Mouse (Mus musculus) cerebellum, postnatal 4 days (tissue): ENCODE data around the gene Gpatch3.

ENCODE experiments used
- DNase-seq, 2 experiments: peaks; one replicate each; pipeline ENCODE4 v3.0.0; 2022; ENCODE audit warnings: low spot score in 2 of 2, mixed read lengths in 1 of 2

Gpatch3 gene

DNA sequence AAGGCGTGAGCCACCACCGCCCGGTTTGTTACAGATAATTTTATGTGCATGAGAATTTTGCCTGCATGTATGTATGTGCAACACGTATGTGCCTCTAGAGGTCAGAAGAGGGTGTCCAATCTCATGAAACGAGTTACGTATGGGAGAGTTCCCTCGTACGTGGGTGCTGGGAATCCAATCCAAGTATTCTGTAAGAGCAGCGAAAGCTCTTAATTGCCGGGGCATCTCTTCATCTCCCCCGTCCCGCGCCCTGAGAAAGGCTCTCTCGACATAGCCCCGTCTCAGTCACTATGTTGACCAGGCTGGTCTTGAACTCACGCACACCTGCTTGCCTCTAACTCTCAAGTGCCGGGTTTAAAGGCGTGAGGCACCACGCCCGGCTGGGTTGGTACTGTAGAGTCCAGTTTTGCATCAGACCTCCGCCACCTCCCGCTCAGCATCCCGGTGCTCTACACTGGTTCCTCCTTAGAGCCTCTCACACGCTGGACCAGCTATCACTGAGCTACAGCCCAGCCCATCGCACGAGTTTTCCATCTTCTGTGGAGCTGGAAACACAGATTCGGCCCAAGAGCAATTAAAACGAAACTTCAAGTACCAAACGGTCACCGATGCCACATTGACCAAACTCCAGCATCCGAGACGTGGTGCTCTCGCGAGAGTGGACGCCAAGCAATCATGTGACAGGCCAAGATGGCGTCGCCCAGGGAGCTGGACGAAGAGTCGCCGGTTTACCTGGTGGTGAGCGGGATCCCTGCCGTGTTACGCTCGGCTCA, at the start of gene Gpatch3:
Gene Gpatch3, plus strand, starts transcription at position 676 of the 773 bp plus-strand sequence.
- peak; percentile 78 to 88 for DNase-seq

DNA sequence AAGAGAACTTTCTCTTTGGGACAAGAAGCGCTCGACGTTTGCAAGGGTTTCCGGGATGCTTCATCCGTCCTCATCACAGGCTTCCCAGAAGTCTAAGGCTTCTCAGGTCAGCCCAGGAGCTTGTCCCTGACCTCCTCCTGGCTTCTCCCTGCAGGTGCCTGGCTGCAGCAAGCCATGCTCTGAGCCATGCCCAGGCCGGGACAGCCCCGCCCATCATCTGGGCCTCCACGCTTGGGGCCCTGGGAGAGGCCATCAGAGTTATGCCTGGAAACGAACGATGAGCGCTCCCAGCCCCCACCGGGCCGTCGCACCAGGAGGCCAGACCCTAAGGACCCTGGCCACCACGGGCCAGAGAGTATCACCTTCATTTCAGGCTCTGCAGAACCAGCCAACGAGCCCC, 46.8 kb upstream of the Gpatch3 start:
- no peak for DNase-seq

DNA sequence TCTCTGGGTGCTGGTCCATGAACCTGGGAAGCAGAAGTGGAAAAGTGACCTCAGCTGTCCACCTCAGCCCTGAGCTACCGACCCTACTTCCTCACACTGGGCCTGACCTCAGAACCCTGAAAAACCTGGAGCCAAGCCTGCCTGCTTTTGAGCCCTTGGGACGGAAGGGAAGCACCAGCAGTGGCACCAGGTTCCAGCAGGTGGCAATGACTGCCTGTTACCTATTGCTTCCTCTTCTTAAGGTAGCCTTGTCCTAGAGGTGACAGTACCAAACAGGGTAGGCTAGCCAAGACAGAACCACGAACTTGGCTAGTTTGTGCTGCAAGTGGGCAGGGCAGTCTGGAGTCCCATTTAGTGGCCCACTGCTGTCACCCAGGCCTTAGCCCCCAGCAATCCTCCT, 41.8 kb upstream of the Gpatch3 start:
- no peak for DNase-seq

DNA sequence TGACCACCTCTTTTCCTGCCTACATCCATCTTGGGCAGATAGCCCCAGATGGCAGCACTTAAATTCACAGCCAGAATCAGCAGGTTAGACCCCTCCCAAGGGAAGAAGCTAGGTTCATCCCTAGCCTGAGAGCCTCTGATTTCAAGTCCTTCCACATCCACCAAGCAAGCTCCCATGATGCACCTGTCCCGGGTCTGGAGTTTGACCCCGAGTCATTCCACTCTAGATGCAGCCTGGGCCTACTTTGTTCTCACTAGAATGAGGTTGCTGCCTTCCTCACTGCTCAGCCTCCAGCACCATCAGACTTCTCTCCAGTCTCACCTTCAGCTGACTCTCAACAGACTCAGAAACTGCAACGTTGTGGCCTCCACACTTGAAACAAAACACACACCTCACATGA, 38.5 kb upstream of the Gpatch3 start:
- DNase-seq, result no peak

DNA sequence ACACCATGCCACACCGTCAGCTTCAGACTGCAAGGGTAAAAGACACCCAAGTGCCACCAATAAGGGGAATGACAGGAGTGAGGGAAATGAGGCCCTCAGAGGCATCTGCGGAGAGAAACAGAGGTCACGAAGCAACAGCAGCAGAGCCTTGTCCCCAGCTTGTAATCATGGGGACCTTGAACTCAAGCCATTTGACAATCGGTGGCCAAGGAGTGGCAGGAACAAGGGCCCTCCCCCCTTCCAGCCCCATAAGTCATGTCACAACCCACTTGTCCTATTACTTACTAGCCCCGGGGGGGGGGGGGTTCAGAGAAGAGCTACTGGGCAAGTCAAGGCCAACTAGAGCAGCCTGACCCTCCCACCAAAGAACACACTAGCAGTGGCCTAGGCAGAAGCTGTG, 37.9 kb upstream of the Gpatch3 start:
- no peak for DNase-seq

DNA sequence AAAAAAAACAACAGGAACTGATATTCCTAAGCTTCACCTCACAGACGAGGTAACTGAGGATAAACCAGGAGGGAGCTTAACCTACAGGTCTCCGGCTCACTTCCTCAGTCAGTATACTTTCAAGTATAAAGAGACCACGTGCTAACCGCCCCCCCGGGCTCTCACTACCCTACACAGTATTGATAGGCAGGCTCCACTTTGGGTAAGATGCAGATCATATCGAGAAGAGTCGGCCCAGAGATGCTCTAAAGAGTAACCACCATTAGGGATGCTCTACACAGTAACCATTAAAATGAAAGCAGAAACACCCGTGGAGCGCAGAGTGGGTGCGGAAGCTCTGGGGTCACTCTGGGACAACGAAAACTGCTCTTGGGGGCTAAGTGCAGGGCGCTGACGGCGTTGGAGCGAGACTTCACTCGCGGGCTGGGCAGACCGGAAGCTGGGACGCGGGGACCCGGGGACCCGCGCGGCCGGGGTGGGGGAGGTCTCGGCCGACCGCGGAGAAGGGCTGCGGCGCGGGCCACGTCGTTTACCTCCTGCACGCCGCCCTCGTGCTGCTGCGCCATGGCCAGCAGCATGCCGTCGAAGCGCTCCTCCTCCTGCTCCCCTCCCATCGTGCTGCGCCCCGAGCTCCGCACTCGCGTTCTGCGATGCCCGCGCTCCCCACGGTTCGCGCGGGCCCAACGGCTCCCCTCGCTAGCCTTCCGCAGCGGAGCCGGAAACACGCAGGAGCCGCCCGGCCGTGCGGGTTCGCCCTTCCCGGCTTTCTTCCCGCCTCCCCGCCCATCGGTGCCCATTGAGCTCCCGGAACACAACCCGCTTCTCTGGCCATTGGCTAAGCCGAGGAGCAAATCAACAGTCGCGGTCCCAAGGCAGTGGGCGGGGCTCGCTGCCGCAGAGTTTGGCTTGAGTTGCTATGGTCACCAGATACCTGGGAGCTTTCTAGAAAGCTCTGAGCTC, 29.0 kb upstream of the Gpatch3 start, which contains the start of gene Nudc:
Gene Nudc, minus strand, starts transcription at position 725 of the 960 bp plus-strand sequence.
- DNase-seq, result peak; percentile 92 to 94

DNA sequence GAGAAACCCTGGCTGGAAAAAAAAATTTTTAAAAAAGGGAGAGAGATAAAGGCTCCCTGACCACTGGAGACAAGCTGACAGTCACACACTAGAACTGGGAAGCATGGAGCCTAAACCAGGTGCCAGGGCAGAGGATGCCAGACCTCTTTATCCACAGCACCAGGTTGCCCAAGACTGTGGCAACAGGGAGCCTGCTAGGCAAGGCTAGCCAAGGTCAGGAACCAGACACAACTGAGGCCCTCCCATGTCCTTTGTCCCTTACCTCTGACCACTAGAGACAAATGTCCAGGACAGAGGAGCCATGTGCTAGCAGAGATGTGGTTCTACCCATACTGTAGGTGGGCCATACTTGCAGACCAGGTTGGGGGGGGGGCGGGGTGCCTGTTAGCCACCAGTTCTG, 22.5 kb upstream of the Gpatch3 start:
- DNase-seq, result no peak

DNA sequence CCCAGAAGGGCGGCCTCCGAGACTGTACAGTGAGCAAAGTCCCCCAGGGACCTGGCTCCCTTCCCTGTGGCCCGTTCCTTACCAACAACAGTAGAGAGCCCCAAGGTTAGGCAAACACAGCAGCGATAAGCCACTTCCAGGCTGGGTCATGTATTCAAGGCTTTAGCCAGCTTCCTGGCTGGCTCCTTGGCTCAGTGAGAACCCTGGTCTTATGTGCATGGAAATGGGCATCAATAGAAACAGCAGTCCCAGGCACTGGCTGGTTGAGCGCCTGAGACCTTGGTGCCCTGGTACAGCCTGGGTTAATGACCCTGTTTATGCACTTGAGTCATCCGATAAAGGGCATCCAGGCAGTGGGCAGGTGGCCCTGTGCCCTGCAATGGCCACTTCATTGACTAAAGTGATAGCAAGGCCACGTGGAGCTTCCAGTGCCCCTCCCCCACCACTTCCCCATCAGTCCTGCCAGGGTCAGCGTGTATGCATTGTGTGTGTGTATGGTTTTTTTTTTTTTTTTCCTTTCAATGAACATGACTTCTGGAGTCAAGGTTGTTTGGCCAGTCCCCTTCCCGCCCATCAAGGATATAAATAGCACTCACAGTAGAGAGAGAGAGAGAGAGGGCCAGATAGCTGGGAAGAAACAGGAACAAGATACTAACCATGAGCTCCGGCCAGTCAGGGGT, 21.6 kb upstream of the Gpatch3 start, which contains the start of gene Nr0b2:
Gene Nr0b2, plus strand, starts transcription at position 609 of the 680 bp plus-strand sequence.
- DNase-seq, result no peak

DNA sequence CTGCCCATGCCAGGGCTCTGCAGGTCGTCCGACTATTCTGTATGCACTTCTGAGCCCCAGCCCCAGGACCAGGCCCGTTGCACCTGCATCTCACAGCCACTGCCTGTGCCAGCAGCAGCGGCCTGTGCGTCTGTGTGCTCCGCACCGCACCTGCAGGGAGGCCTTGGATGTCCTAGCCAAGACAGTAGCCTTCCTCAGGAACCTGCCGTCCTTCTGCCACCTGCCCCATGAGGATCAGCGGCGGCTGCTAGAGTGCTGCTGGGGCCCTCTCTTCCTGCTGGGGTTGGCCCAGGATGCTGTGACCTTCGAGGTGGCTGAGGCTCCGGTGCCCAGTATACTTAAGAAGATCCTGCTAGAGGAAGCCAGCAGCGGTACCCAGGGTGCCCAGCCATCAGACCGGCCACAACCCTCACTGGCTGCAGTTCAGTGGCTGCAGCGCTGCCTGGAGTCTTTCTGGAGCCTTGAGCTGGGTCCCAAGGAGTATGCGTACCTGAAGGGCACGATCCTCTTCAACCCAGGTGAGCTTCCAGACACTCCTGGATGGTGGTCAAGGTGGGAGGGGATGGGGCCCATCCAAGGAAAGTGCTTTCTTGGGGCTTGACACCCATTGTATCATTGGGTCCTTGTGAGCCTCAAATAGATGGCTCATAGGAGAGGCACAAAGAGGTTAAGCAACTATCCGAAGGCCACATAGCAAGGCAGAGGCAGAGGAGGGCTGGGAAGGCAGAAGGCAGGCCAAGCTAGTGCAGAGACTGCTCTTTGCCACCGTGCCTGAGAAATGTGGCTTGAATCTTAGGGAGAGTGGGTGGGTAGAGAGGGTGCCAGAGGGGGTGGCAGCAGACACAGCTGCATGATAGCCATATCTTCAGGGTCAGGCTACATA, 20.9 kb upstream of the Gpatch3 start:
- no peak for DNase-seq

DNA sequence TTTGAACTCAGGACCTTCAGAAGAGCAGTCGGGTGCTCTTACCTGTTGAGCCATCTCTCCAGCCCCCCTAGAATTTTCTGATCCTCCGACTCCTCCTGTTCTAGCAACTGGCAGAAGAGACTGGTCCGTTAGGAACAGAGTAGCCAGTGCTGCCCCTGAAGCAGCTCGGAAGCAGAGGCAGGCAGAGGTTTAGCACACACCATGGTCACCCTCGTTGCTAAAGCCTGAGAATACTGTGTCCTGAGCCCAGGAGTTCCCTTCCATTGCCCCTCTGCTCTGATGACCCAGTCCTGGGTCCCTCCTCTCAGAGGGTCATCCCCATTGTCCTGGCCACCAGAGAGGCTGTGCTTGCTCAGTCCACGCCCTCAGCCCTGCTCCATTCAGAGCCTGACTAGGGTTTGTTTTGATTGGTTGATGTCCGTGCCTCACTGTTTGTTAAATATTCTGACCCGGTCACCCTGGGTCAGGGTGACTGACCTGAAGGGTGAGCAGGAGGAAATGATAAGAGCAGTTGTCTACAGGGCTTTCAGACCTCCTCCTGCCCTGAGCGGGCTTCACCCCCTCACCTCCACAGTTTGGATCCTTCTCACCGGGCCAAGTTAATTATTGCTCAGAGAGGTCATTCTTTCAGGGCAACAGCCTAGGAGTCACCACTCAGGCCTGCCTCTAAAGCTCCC, 17.4 kb upstream of the Gpatch3 start:
- DNase-seq, result no peak

DNA sequence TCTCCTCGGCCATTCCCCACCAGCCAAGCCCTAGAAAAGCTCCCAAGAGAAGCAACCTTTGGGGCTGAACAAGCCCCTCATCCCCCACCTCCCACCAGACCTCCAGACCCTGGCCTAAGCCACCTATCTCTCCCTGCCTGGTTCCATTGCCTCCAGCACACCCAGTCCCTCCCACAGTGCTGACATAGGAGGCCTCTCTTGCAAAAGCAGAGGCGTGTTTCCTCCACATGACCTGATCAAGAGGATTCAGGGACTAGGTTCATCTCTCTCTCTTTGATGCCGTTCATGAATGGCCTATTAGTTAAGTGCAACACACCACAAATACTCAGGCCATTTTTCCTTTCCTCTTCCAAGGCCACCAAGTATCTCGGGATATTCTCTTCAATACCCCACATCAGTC, 14.7 kb upstream of the Gpatch3 start:
- DNase-seq, result no peak

DNA sequence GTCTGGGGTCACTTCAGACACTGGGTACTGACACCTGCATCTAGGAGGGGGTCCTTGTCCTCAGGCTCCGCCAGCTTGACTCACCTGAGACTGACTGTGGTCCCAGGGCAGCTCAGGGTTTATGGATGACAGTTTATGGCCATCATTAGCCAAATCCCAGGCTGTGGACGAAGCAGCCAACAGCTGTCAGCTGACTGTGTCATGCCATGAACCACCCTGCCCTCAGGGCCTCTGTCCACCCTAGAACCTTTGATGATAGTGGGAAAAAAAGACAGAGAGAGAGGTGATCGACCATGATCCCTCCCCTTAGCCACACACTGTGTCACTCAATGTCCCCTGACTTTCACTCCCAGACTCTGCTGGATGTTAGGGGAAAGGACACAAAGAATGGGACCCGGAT, 12.9 kb upstream of the Gpatch3 start:
- no peak for DNase-seq

DNA sequence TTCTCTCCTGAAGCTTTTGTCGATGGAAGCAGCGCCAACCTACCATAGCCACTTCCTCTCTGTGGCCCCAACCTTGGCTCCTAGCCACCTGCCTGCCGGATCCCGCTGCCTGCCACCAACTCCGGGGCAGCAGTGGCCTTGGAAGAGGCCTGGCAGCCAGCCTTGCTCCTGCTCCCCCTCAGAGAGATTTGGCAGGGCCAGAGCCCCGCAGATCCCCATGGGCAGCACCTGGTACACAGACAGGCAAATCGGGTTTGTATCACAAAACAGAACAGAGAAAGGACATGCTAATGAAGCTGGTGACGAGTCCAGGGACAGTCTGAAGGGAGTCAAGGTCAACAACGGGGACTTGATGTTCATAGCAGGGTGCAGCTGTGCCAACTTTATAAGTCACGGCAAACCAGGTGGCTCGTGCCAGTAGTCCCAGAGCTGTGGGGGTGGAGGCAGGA, 11.4 kb upstream of the Gpatch3 start:
- DNase-seq, result peak; percentile 35 to 63

DNA sequence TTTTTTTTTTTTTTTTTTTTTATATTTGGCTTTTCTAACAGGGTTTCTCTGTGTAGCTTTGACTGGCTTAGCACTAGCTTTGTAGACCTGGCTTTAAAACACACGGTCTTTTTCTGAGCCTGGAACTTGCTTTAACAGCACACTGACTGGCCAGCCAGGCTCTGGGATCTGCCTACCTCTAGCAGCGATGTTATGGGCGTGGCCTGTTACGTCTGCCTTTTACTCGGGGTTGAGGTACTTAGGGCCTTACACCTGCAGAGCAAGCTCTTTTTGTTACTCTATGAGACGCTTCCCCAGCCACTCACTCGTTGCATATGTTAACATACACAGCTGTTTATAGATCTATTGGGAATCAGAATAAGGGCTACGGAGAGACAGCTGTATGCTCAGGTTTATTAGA, 7.3 kb upstream of the Gpatch3 start:
- DNase-seq, result no peak

DNA sequence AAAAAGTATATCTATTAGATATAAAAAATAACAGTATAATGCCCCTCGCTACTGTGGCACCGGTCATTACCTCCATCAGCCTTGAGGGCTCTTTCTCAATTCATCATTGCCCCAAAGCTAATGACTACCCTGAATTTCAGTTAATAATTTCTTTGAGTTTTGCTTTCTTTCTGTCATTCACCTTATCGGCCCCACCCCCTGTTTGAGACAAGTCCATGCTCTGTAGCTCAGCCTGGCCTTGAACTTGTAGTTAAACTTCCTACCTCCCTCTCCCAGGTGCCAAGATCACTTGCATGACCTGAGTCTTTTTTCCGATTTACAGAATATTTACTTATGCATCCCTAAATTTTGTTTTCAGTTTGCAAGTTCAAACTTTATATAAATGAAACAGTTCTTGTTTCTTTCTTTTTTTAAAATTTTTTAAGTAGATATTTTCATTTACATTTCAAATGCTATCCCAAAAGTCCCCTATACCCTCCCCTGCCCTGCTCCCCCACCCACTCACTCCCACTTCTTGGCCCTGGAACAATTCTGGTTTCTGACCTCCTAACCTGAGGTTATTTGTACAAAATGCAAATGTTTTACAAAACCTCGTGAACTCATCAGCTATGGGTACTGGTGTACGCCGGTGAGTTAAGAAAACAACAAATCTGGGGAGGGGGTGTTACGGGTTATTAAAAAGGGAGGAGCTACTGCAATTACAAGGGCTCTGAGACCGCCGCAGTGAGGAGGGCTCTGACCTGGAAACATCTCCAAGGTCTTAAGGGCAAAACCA, 5.1 kb upstream of the Gpatch3 start:
- no peak for DNase-seq

DNA sequence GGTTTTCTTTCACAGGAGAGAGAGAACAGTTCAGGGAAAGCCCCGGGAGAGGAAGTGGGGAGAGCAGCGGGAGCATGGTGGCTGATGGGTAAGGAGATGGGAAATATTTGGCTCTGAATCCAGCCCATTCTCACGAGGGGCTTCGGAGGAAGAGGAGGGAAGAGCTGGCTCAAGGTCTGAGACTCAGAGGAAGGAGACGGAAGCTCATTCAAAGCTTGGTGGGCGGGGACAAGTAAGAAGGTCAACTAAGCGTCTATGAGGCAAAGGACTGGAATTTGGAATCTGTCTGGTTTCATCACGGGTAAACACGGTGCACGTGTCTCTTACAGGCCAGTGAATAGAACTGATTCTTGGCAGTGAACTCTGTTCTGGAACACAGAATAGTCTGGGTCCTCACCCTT, 4.5 kb upstream of the Gpatch3 start:
- DNase-seq, result no peak

DNA sequence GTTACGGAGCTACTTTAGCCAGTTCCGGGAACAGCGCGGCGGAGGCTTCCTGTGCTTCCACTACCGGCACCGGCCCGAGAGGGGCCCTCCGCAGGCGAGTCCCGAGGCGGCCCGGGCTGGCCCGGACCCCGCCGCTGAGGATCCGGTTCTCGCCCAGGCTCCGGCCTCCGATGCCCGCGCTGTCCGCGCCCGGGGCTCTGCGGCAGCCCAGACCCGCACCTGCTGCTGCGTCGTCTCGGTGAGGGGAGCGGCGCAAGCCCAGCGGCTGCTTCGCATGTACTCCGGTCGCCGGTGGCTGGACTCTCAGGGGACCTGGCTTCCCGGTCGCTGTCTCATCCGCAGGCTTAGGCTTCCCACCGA, 278 bp downstream of the Gpatch3 start:
- DNase-seq, result no peak

DNA sequence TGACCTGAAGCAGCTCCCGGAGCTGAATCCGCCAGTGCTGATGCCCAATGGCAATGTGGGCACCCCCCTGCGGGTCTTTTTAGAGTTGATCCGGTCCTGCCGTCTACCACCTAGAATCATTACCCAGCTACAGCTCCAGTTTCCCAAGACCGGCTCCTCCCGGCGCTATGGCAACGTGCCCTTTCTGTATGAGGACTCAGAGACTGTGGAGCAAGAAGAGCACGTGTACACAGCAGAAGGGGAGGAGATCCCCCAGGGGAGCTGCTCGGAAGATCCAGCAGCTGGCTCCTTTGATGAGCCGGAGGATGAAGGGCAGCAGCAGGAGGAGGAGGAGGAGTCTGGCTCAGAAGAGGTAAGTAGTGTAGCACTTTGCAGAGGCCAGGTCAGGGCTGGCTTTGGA, 3.4 kb downstream of the Gpatch3 start:
- DNase-seq, result no peak

DNA sequence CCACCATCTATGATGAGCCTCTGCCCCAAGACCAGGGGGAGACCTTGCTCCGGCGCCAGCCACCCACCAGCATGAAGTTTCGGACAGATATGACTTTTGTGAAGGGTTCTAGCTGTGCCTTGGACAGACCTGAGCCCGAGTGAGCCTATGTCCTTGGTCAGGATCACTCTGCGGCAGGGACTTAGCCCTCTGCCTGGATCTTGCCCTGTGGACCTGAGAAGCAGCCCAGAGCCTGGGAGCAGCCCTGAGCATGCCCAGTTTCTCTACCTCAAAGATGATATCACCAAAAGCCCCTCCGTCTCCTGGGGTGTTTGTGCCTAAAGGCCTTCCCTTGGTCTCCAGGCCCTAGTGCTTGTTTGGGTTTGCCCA, 9.1 kb downstream of the Gpatch3 start:
- no peak for DNase-seq
